Mouse (Mus musculus) limb, embryonic 15.5 days (tissue): ENCODE measurements around the gene Tet3. TPM values are rescaled to one million over a fixed set of nuclear protein-coding genes. Genes with fewer than 3 reads are reported as not detected.

ENCODE experiments used
- ATAC-seq: fragments of 200-750 bp; cut with Nextera tagmentation; 2 replicates; pipeline ENCODE4 v1.8.0; 2017; ENCODE audit warnings: low read depth, moderate TSS enrichment; ENCODE audit not compliant: insufficient number of reproducible peaks, low FRiP score, low TSS enrichment
- H3K27ac ChIP-seq: fragments of 300-500 bp; sonication (generic); 2 replicates; pipeline ENCODE4 v1.5.1; 2015; ENCODE audit warnings: moderate library complexity, mild to moderate bottlenecking, inconsistent platforms
- H3K27me3 ChIP-seq: fragments of 300-500 bp; sonication (generic); 2 replicates; pipeline ENCODE4 v1.6.1; 2015; ENCODE audit warnings: inconsistent platforms
- H3K36me3 ChIP-seq: fragments of 300-500 bp; sonication (generic); 2 replicates; pipeline ENCODE4 v1.6.1; 2015; ENCODE audit warnings: inconsistent platforms
- H3K4me1 ChIP-seq: fragments of 300-500 bp; sonication (generic); 2 replicates; pipeline ENCODE4 v1.6.1; 2015; ENCODE audit warnings: inconsistent platforms
- H3K4me2 ChIP-seq: fragments of 300-500 bp; sonication (generic); 2 replicates; pipeline ENCODE4 v1.6.1; 2015; ENCODE audit warnings: mild to moderate bottlenecking, inconsistent platforms
- H3K4me3 ChIP-seq: fragments of 300-500 bp; sonication (generic); 2 replicates; pipeline ENCODE4 v1.5.1; 2015; ENCODE audit warnings: mild to moderate bottlenecking, inconsistent platforms
- H3K9ac ChIP-seq: fragments of 300-500 bp; sonication (generic); 2 replicates; pipeline ENCODE4 v1.6.1; 2015; ENCODE audit warnings: inconsistent platforms
- H3K9me3 ChIP-seq: fragments of 300-500 bp; sonication (generic); 2 replicates; pipeline ENCODE4 v1.6.1; 2016; ENCODE audit warnings: inconsistent platforms
- WGBS: fragments of 180-500 bp; shearing (Covaris S2); methylation state at CpG from one replicate; pipeline ENCODE4 v1.1.7; 2015; 5-methylcytosine and 5-hydroxymethylcytosine counted together
- polyA plus RNA-seq: library from polyadenylated mRNA; unstranded; fragments of >200 nt; fragmentation: Nextera tagmentation; extraction: Ambion mirVana; gene quantifications from 2 replicates; pipeline ENCODE4 v1.2.1, GENCODE M21; 2015

Gene Tet3
- polyA plus RNA-seq, 1 experiment from 2014 or later = 57.1 TPM

DNA sequence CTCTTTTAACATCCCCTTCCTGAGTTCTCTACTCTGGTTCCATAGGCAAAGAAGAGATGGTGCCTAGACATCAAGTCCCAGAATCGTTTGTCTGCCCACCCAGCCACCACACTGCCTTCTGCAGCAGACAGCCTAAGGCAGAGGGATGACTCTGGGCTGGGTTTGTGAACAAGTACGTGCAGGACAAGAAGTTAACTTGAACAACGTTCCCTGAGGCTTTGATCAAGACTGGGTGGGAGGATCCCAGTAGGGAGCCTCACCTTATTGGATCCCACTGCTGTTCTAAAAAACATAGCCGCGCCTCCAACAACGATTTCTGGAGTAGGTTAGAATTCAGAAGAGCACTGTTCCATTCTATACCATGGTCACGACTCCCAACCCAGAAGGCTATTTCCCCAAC, 11.9 kb downstream of the Tet3 start:
- Histone ChIP-seq H3K27me3 (no peaks in the 10 kb centered on the region), H3K4me2 (no peak overlapping the region), H3K27ac (no peak overlapping the region), H3K4me3 (no peak overlapping the region), H3K4me1 (peaks cover 90% of the 10 kb centered on the region), H3K9me3 (no peaks in the 10 kb centered on the region), H3K36me3 (peaks cover 19% of the 10 kb centered on the region; the same call in 1 of the 2 replicates), H3K9ac (no peak overlapping the region)
- ATAC-seq = no peak
- 56% methylated on average over 7 of the region's 7 CpGs for WGBS

DNA sequence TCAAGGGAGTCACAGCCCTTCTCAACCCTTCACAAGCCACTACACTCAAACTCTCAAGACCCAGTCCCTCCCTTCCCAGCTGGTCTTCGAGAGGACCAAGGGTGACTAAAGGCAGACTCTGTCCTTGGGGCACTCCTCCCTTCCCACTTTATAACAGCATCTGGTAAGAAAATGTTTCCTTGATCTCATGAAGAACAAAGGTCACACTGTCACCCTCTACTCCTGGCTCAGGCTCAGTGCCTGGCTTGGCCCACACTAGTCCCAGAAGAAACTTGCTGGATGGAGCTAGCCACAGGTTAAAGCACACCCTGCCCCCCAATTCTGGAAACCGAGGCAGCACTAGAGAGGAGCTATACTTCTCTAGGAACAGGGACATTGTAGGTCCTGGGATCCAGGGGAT, 13.1 kb downstream of the Tet3 start:
- WGBS = 85% methylated on average over 2 of the region's 2 CpGs

DNA sequence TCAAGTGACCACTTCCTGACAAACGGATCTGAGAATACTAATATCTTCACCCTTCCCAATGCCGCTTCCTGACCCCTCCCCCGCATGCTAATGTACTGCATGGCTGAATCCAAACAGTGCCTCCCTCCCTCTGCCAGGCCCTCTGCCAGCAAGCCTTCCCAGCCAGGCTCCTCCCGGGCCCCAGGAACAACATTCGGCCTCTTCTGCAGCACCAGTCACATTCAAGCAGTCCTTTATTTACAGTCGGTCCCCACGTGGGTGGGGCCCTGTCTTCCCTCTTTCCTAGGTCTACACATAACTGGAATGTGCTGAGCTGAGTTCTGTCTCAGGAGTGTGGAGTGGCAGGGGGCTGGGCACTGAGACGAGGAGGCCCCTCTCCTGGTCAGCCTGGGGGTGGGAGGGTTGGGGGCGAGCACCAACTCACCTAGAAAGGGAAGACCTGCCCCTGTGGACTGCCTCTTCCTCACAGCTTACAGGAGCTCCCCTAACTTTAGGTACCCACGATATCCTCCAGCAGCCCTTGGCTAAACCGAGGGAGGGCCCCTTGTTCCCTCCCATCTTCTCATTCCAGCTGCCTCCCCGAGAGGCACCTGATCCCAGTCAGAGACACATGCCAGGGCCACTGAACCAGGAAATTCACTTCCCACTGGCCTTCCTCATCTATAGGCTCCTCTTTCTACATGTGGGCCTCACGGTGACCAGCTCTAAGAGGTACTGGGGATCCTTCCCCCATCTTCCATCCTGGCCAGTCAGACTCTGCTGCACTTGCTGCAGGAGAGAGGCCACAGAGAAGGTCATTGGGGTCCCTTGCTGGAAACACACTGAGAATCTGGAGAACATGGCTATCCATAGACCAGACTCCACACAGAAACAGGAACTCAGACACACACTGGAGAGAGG, 15.2 kb downstream of the Tet3 start:
- Histone ChIP-seq H3K27me3 (no peaks in the 10 kb centered on the region), H3K9me3 (no peaks in the 10 kb centered on the region), H3K27ac (peak overlapping the region; percentile 94), H3K36me3 (peaks cover 13% of the 10 kb centered on the region; the same call in 1 of the 2 replicates), H3K4me1 (peaks cover 80% of the 10 kb centered on the region), H3K9ac (no peak overlapping the region), H3K4me3 (0 out of 2 replicates have a peak overlapping the region, but pooled peaks have one; percentile 4), H3K4me2 (peak overlapping the region; percentile 76)
- WGBS = 13% methylated on average over 12 of the region's 13 CpGs
- ATAC-seq = peak; percentile 41

More for the DNA sequence above, 13.1 kb downstream of the Tet3 start:
- no peak overlapping the region for H3K4me2 ChIP-seq
- H3K27me3 ChIP-seq = no peaks in the 10 kb centered on the region
- H3K4me1 ChIP-seq = peaks cover 78% of the 10 kb centered on the region
- H3K9me3 ChIP-seq = no peaks in the 10 kb centered on the region
- H3K36me3 ChIP-seq = peaks cover 15% of the 10 kb centered on the region; the same call in 1 of the 2 replicates
- ATAC-seq = no peak
- H3K9ac ChIP-seq = no peak overlapping the region
- no peak overlapping the region for H3K4me3 ChIP-seq
- H3K27ac ChIP-seq = no peak overlapping the region

DNA sequence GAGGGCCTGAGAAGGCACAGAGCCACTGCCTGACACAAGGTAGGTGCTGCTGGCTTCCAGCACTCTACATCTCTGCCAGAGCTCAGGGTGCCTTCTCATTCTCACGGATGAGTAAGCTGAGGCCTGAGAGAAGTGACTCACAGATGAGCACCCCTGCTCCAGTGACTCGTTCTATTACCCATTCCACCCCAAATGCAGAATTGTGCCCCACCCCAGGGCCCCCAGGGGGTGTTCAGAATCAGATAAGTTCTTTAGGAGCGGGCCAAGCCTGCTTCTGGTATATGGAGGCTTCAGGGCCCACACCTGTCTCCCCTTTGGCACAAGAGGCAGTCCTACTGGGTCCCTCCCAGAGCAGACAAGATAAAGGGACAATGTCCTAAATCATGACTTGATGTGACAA, 16.2 kb downstream of the Tet3 start:
- H3K27me3 ChIP-seq = no peaks in the 10 kb centered on the region
- ATAC-seq = no peak
- H3K4me1 ChIP-seq = peaks cover 85% of the 10 kb centered on the region
- peaks cover 12% of the 10 kb centered on the region; the same call in 1 of the 2 replicates for H3K36me3 ChIP-seq
- H3K4me3 ChIP-seq = peak overlapping the region; percentile 80
- no peak overlapping the region for H3K9ac ChIP-seq
- H3K9me3 ChIP-seq = no peaks in the 10 kb centered on the region
- WGBS = 48% methylated on average over 3 of the region's 3 CpGs
- peak overlapping the region; percentile 94 for H3K27ac ChIP-seq
- peak overlapping the region; percentile 76 for H3K4me2 ChIP-seq

DNA sequence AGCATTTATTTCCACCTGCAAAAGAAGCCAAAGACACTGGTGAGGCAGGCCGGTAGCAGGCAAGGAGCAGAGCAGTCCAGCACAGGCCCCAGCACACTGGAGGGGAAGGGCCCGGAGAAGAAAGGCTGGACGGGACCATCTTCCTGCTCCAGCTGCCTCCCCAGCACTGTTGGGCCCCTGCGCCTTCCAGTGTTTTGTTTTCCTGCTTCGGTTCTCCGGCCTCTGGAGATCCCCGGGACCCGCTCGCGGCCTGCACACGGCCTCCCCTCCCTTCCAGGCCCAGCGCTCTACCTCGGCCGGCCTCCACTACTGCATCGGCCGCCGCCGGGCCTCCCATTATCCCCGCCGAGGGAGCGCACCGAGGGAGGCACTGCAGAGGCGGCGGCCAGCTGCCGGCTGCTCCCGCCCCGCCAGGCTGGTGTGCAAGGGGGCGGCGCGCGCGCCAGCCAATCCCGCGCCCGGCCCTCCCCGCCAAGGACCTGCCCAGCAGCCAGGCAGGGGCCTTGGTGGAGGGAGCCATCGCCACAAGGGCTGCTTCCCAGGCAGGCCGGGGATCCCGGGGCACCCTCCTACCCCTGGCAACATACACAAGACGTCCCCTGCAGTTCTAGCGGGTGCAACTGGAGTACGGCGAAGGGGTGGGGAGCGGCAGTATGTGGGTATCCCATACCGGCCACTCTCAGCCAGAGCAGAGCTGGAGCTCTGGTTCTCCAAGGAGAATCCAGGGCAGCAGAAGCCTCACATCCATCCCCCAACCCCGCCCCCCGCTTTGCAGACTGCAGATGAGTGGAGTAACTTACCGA, 17.4 kb downstream of the Tet3 start:
- Histone ChIP-seq H3K9ac (peak overlapping the region; percentile 82), H3K9me3 (no peaks in the 10 kb centered on the region), H3K27ac (peak overlapping the region; percentile 94), H3K27me3 (no peaks in the 10 kb centered on the region), H3K4me1 (peaks cover 79% of the 10 kb centered on the region), H3K4me2 (peak overlapping the region; percentile 76), H3K4me3 (peak overlapping the region; percentile 80), H3K36me3 (peaks cover 11% of the 10 kb centered on the region; the same call in 1 of the 2 replicates)
- whole genome bisulfite sequencing = under 1% methylated on average over 48 of the region's 48 CpGs
- peak; percentile 91 for ATAC-seq

DNA sequence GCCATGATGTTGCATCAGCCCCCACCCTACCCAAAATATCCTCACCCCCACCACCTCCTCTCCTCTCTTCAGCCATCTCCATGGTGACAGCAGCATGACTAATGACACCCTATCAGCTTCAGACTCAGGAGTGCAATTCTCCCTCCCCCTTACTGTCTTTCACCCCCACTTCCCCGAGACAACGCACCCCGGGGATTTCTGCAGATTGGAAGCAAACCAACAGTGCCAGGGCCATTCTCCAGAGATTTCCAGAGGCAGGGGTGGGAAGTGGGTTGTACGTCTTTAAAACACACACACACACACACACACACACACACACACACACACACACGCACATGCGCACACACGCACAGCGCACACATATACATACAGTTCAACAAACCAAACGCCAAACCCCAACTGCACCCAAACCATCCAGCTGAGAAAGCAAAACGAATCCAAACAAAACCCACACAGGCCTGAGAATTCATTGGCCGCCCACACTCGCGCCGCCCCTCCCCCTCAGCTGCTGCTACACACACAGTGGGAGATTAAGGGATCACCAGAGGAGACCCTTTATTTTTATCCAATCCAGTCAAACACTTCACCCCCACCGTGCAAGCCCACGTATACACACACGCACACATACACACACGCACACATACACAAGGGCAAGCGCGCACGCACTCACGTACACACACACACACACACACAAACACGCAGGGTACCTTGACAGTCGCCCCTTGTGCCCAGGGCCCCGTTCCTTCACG, 18.2 kb downstream of the Tet3 start:
- Histone ChIP-seq H3K36me3 (peaks cover 5% of the 10 kb centered on the region; the same call in 1 of the 2 replicates), H3K4me1 (peaks cover 75% of the 10 kb centered on the region), H3K27me3 (no peaks in the 10 kb centered on the region), H3K27ac (peak overlapping the region; percentile 94), H3K9me3 (no peaks in the 10 kb centered on the region), H3K4me3 (peak overlapping the region; percentile 80), H3K9ac (peak overlapping the region; percentile 82), H3K4me2 (peak overlapping the region; percentile 76)
- WGBS = 5% methylated on average over 26 of the region's 26 CpGs
- ATAC-seq = peak; percentile 12; the same call in 1 of the 2 replicates

DNA sequence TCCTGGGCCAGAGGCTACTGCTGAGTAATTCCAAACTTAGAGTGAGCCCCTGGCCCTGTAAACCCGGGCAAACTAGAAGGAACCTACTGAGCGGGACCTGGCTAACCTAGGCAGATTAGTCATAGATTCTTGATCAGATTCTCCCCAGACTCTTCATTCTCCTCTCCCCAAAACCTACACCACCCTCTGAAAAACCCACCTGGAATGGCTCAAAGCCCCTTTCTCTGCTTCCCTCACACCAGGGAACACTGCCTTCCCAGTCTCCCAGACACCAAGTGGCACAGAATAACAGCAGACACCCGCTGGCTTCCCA, 18.7 kb downstream of the Tet3 start:
- no peaks in the 10 kb centered on the region for H3K9me3 ChIP-seq
- no peaks in the 10 kb centered on the region for H3K27me3 ChIP-seq
- ATAC-seq = no peak
- H3K36me3 ChIP-seq = peaks cover under 1% of the 10 kb centered on the region; the same call in 1 of the 2 replicates
- peak overlapping the region; percentile 94 for H3K27ac ChIP-seq
- 29% methylated on average over 3 of the region's 3 CpGs for WGBS
- peak overlapping the region; percentile 82; the same call in 1 of the 2 replicates for H3K9ac ChIP-seq
- H3K4me1 ChIP-seq = peaks cover 75% of the 10 kb centered on the region
- H3K4me3 ChIP-seq = peak overlapping the region; percentile 80
- peak overlapping the region; percentile 76 for H3K4me2 ChIP-seq

DNA sequence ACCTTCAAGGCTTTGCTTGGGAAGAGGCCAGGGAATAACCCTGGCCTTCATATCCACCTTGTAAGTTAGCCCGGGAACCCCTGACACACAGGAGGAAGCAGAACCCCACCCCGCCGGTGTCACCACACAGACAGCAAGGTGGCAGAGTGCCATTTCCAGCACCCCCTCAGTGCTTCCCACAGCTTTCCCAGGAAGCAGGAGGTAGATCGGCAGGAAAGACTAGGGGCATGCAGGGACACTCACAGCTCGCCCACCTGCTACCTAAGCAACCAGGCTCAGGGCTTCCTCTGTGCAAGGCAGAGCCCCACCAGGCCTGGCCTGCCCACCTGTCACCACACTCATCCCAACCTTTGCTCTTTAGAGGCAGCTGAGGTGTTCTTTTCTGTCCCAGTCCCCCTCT, 19.1 kb downstream of the Tet3 start:
- Histone ChIP-seq H3K4me1 (peaks cover 75% of the 10 kb centered on the region), H3K36me3 (0 out of 2 replicates have a peak, but pooled peaks cover 4% of the 10 kb centered on the region), H3K27ac (peak overlapping the region; percentile 94), H3K4me3 (peak overlapping the region; percentile 80), H3K4me2 (peak overlapping the region; percentile 76), H3K27me3 (no peaks in the 10 kb centered on the region), H3K9ac (peak overlapping the region; percentile 82; the same call in 1 of the 2 replicates), H3K9me3 (no peaks in the 10 kb centered on the region)
- WGBS = 58% methylated on average over 5 of the region's 5 CpGs
- no peak for ATAC-seq

DNA sequence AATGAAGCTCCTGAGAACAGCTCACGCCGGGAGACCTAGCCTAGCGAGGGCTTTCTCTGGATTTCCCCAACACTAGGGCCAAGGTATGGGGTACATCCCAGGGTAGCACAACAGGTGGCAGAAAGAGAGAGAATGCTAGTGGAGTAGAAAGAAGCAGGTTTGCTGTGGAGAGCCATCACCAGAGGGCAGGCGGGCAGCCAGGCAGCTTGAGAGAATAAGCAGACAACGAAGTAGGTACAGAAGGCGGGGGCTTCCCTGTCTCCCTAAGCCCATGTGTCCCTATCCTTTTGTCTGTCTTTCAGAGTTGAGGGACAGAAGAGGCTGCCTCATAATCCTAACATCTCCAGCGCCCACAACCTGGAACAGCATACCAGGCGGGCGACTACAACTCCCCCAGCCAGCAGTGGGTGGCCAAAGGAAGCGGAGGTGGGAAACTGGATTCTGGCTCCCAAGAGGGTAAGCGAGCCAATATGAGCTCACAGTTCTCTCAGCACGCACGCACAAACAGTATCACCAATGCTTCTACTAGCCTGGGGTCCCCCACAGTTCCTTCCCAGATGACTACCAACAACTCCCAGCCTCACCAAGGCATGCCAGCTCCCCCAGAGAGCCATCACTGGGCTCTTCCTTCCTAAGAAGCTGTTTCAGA, 19.6 kb downstream of the Tet3 start:
- Histone ChIP-seq H3K4me1 (peaks cover 71% of the 10 kb centered on the region), H3K4me2 (peak overlapping the region; percentile 76), H3K27ac (0 out of 2 replicates have a peak overlapping the region, but pooled peaks have one; percentile 28), H3K9ac (peak overlapping the region; percentile 82; the same call in 1 of the 2 replicates), H3K9me3 (no peaks in the 10 kb centered on the region), H3K4me3 (peak overlapping the region; percentile 80), H3K36me3 (0 out of 2 replicates have a peak, but pooled peaks cover 9% of the 10 kb centered on the region), H3K27me3 (no peaks in the 10 kb centered on the region)
- 81% methylated on average over 13 of the region's 13 CpGs for whole genome bisulfite sequencing
- no peak for ATAC-seq

DNA sequence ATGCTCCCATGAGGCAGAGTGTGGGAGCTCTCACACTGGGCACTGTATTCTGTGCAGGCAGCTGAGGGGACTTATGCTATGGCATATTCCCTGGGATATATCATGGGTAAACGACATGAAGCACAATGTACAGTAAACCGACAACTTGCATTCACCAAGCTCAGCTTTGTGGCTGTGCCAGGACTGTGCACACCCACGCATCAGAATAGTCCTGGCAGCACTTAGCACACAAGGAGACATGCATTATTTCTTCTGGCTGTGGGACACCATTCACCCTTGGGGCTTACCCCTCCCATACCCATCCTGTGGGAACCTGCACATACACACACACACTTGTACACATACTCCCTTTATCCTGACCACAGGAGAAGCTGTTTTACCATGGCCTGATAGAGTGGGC, 20.3 kb downstream of the Tet3 start:
- Histone ChIP-seq H3K9ac (no peak overlapping the region), H3K4me3 (no peak overlapping the region), H3K36me3 (0 out of 2 replicates have a peak, but pooled peaks cover 10% of the 10 kb centered on the region), H3K27me3 (no peaks in the 10 kb centered on the region), H3K4me2 (peak overlapping the region; percentile 76; the same call in 1 of the 2 replicates), H3K27ac (peak overlapping the region; percentile 28; the same call in 1 of the 2 replicates), H3K9me3 (no peaks in the 10 kb centered on the region), H3K4me1 (peaks cover 69% of the 10 kb centered on the region)
- 73% methylated on average over 3 of the region's 3 CpGs for WGBS
- no peak for ATAC-seq

DNA sequence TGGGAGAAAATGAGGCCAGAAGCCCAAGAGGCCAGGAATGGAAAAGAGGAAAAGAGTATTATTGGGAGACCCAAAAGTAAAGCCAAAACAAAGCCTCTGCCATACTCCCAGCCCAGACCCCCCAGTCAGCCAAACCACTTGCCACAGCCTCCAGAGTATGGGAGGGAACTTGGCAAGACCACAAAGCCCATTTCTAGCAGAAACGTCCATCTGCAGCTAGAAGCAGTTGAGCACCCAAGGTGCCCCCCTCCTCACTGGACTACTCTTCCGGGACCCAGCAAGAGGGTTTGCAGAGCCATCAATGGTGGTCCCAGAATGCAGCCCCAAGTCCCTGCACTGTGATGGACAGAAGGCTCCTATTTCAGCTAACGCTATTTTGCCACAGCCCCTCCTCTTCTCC, 21.1 kb downstream of the Tet3 start:
- no peaks in the 10 kb centered on the region for H3K27me3 ChIP-seq
- no peak overlapping the region for H3K9ac ChIP-seq
- H3K36me3 ChIP-seq = peaks cover 10% of the 10 kb centered on the region; the same call in 1 of the 2 replicates
- no peaks in the 10 kb centered on the region for H3K9me3 ChIP-seq
- no peak overlapping the region for H3K4me3 ChIP-seq
- H3K4me2 ChIP-seq = no peak overlapping the region
- H3K4me1 ChIP-seq = peaks cover 65% of the 10 kb centered on the region
- H3K27ac ChIP-seq = no peak overlapping the region
- WGBS = 48% methylated on average over 3 of the region's 3 CpGs
- ATAC-seq = no peak
